Mouse (Mus musculus) adrenal gland, adult 18-20 months (tissue): ENCODE measurements around the gene Ccr1. TPM values are rescaled to one million over a fixed set of nuclear protein-coding genes. Genes with fewer than 3 reads are reported as not detected.

Experiments used
- DNase-seq, 2 experiments: peaks; one replicate each; pipeline ENCODE4 v3.0.0; 2021 to 2022; ENCODE audit warnings: low spot score in 2 of 2
- total RNA-seq, 2 experiments: library from RNA; stranded (reverse); gene quantifications; 1 replicate in 1 of 2; 2 replicates in 1 of 2; pipeline ENCODE4 v1.2.3; 2021

Gene Ccr1
- total RNA-seq, 2 experiments from 2014 or later, result 1.1 to 1.7 TPM

GRCm38 (mm10) chr9:123957911-123958413 is 10.5 kb downstream of the Ccr1 start:
- no peak for DNase-seq

GRCm38 (mm10) chr9:123956892-123957291 is 11.6 kb downstream of the Ccr1 start:
- no peak for DNase-seq

- no peak for DNase-seq
These were observed 14.9 kb downstream of the Ccr1 start for GRCm38 (mm10) chr9:123953551-123953950.

GRCm38 (mm10) chr9:123951176-123951575 is 17.3 kb downstream of the Ccr1 start:
- DNase-seq, result no peak

- DNase-seq, result no peak
These were observed 19.1 kb downstream of the Ccr1 start for GRCm38 (mm10) chr9:123949432-123949831.

GRCm38 (mm10) chr9:123947815-123948214 is 20.7 kb downstream of the Ccr1 start:
- DNase-seq, result no peak

GRCm38 (mm10) chr9:123942025-123942424 is 26.5 kb downstream of the Ccr1 start:
- no peak for DNase-seq

- DNase-seq, result no peak
These were observed 27.2 kb downstream of the Ccr1 start for GRCm38 (mm10) chr9:123941316-123941715.

- DNase-seq, result no peak
These were observed 27.9 kb downstream of the Ccr1 start for GRCm38 (mm10) chr9:123940628-123941027.

- DNase-seq, result no peak
These were observed 28.3 kb downstream of the Ccr1 start for GRCm38 (mm10) chr9:123940168-123940567.

- DNase-seq, result no peak
These were observed 30.5 kb downstream of the Ccr1 start for GRCm38 (mm10) chr9:123937989-123938388.

- DNase-seq, result no peak
These were observed 31.8 kb downstream of the Ccr1 start for GRCm38 (mm10) chr9:123936604-123937280.

GRCm38 (mm10) chr9:123935776-123936175 is 32.7 kb downstream of the Ccr1 start:
- DNase-seq, result no peak

GRCm38 (mm10) chr9:123935346-123935745 is 33.1 kb downstream of the Ccr1 start:
- DNase-seq, result no peak

- no peak for DNase-seq
These were observed 34.6 kb downstream of the Ccr1 start for GRCm38 (mm10) chr9:123933716-123934445.

- DNase-seq, result no peak
These were observed 35.4 kb downstream of the Ccr1 start for GRCm38 (mm10) chr9:123932911-123933675.

- no peak for DNase-seq
These were observed 36.5 kb downstream of the Ccr1 start for GRCm38 (mm10) chr9:123931761-123932700.

- no peak for DNase-seq
These were observed 37.6 kb downstream of the Ccr1 start for GRCm38 (mm10) chr9:123930926-123931325.

GRCm38 (mm10) chr9:123930476-123930875 is 38.0 kb downstream of the Ccr1 start:
- DNase-seq, result no peak

- DNase-seq, result no peak
These were observed 38.6 kb downstream of the Ccr1 start for GRCm38 (mm10) chr9:123929936-123930335.
